Mouse (Mus musculus) CD4-positive, CD25-positive, alpha-beta regulatory T cell, adult 9 weeks (primary cell): ENCODE measurements around the gene Fzd5. TPM values are rescaled to one million over a fixed set of nuclear protein-coding genes. Genes with fewer than 3 reads are reported as not detected.

Experiments used
- polyA plus RNA-seq: library from polyadenylated mRNA; unstranded; fragments of 100-300 nt; shearing (Covaris generic); gene quantifications from one replicate; pipeline ENCODE4 v1.2.1, GENCODE M21; 2017

The Fzd5 gene
- polyA plus RNA-seq = 0.16 TPM

GRCm38 (mm10) chr1:64737502-64738179 is at the start of gene Fzd5:
Gene Fzd5 (minus strand): TSS chr1:64737751.

GRCm38 (mm10) chr1:64690213-64691013 is 47.1 kb downstream of the Fzd5 start, which contains the start of gene Ccnyl1:
Gene Ccnyl1 (plus strand): TSS chr1:64690455.

Other genes with a start within 250 kb of the Fzd5 start
- gene Creb1, start 205.1 kb downstream of the Fzd5 start, polyA plus RNA-seq = 91.2 TPM
- gene Mettl21a, start 120.5 kb downstream of the Fzd5 start, polyA plus RNA-seq = 29.8 TPM
- 0.63 TPM for gene Ccnyl1, start 47.3 kb downstream of the Fzd5 start, polyA plus RNA-seq
- gene Plekhm3, start 219.1 kb upstream of the Fzd5 start, polyA plus RNA-seq = 13.3 TPM